Mouse (Mus musculus): ENCODE data around the gene Dctn3. TPM values are rescaled to one million over a fixed set of nuclear protein-coding genes. Genes with fewer than 3 reads are reported as not detected.

Gene Dctn3
- polyA plus RNA-seq, 1 experiment from 2014 or later = 299 TPM

DNA sequence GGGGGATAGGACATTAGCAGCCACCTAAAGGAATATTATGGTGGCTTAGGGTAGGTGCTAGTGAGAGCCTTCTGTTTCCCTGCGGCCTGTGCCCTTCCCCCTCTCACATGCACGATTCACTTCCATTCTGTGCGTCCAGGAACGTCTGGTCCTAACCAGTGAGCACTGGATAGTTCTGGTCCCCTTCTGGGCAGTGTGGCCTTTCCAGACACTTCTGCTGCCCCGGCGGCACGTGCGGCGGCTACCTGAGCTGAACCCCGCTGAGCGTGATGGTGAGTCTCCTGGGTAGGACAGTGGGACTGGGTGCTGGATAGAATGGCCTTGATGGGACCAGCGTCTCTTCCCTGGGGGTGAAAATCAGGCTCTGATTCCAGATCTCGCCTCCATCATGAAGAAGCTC lies 34.4 kb upstream of the Dctn3 start:
- WGBS = 95% methylated on average over 13 of the region's 13 CpGs
- H3K4me3 ChIP-seq = no peak overlapping the region

DNA sequence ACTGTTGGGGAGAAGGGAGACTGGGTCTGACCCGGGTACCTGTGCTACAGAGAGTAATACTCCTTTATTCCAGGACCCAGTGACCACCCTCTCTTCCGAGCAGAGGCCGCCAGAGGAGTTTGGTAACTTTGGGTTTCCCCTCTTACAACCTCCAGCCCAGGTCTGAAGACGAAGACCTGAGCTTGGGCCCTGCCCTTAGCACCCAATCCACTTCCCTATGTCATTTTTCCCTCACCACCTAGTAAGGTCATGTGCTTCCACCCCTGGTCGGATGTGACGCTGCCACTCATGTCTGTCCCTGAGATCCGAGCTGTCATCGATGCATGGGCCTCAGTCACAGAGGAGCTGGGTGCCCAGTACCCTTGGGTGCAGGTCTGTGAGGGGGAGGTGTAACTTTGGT lies 33.5 kb upstream of the Dctn3 start:
- H3K9me3 ChIP-seq = no peaks in the 10 kb centered on the region
- 0 out of 2 replicates have a peak overlapping the region, but pooled peaks have one; percentile 17 for H3K9ac ChIP-seq
- 0 out of 2 replicates have a peak, but pooled peaks cover 2% of the 10 kb centered on the region for H3K36me3 ChIP-seq
- peak overlapping the region; percentile 89 for H3K4me2 ChIP-seq
- WGBS = 82% methylated on average over 8 of the region's 8 CpGs
- H3K27me3 ChIP-seq = no peaks in the 10 kb centered on the region
- no peak overlapping the region; the same call in 1 of the 2 replicates for H3K27ac ChIP-seq (replicated peaks)
- peaks cover 30% of the 10 kb centered on the region for H3K4me1 ChIP-seq (replicated peaks)
- 0 out of 2 replicates have a peak, but pooled peaks have one; percentile 2 for ATAC-seq (ENCODE audit: low FRiP score, low read depth)
- peak overlapping the region; percentile 75 for H3K4me3 ChIP-seq

More for the DNA sequence above, 34.4 kb upstream of the Dctn3 start:
- Histone ChIP-seq H3K27me3 (no peaks in the 10 kb centered on the region), H3K36me3 (0 out of 2 replicates have a peak, but pooled peaks cover 2% of the 10 kb centered on the region), H3K9me3 (no peaks in the 10 kb centered on the region), H3K9ac (no peak overlapping the region), H3K4me2 (no peak overlapping the region), H3K4me1 (replicated peaks) (peaks cover 39% of the 10 kb centered on the region), H3K27ac (replicated peaks) (no peak overlapping the region)
- no peak for ATAC-seq (ENCODE audit: low FRiP score, low read depth)

DNA sequence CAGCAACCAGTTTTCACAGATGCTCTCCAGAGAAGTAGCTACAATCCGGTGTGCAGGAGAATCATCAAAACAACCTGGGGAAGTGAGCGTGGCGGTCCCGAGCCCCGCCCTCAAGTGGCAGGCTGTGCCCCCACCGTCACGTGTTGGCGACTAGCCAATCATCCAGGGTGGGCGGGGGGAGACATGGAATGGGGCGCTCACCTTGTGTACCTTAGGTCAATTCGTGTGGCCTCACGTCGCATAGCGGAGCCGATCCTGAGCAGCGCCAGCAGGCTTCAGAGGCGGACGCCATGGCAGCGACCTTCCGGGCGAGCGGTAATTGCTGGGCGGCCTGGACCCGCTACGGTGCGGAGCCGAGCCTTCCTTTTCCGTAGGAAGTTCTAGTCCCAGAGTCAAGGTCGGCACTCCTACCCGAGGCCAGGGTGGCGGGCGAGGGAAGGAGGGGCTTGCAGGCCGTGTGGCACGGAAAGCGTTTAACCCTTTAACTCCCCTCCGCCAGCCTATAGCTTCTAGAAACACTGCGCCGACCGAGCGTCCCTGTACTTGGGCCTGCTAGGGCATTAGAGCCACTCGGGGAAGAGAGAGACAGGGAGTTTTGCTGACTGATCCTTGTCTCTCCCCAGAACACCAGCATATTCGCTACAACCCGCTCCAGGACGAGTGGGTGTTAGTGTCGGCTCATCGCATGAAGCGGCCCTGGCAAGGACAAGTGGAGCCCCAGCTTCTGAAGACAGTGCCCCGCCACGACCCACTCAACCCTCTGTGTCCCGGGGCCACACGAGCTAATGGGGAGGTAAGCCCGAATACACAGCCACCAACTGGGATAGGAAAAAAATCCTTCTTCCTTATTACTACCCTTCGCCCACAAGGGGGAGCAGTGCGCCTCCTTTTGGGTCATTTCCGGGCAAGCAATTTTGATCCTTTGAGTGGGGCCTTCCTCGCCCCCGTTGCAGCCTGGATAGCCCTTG lies 32.7 kb upstream of the Dctn3 start, which contains the start of gene Sigmar1:
Gene Sigmar1, minus strand, starts transcription at position 820 of the 968 bp plus-strand sequence.
- WGBS = under 1% methylated on average over 57 of the region's 57 CpGs
- ATAC-seq (ENCODE audit: low FRiP score, low read depth) = peak; percentile 81
- Histone ChIP-seq H3K36me3 (0 out of 2 replicates have a peak, but pooled peaks cover 2% of the 10 kb centered on the region), H3K9me3 (no peaks in the 10 kb centered on the region), H3K4me3 (peak within 1 kb of the TSS; percentile 75), H3K27me3 (no peaks in the 10 kb centered on the region), H3K9ac (peak within 1 kb of the TSS; percentile 70), H3K4me2 (peak within 1 kb of the TSS; percentile 89), H3K4me1 (replicated peaks) (peaks cover 22% of the 10 kb centered on the region), H3K27ac (replicated peaks) (peak within 1 kb of the TSS; percentile 88)

GRCm38 (mm10) chr4:41754797-41755337 lies 31.9 kb upstream of the Dctn3 start, which contains the start of gene Galt:
Gene Galt, plus strand, starts transcription at chr4:41755228.
- ATAC-seq (ENCODE audit: low FRiP score, low read depth) = peak; percentile 70
- 0 out of 2 replicates have a peak, but pooled peaks cover 2% of the 10 kb centered on the region for H3K27me3 ChIP-seq
- no peaks in the 10 kb centered on the region for H3K9me3 ChIP-seq
- H3K36me3 ChIP-seq = 0 out of 2 replicates have a peak, but pooled peaks cover 2% of the 10 kb centered on the region
- H3K27ac ChIP-seq (replicated peaks) = peak within 1 kb of the TSS; percentile 88
- peaks cover 14% of the 10 kb centered on the region for H3K4me1 ChIP-seq (replicated peaks)
- H3K4me2 ChIP-seq = peak within 1 kb of the TSS; percentile 89
- H3K4me3 ChIP-seq = peak within 1 kb of the TSS; percentile 75
- H3K9ac ChIP-seq = peak within 1 kb of the TSS; percentile 70
- 12% methylated on average over 14 of the region's 14 CpGs for WGBS

DNA sequence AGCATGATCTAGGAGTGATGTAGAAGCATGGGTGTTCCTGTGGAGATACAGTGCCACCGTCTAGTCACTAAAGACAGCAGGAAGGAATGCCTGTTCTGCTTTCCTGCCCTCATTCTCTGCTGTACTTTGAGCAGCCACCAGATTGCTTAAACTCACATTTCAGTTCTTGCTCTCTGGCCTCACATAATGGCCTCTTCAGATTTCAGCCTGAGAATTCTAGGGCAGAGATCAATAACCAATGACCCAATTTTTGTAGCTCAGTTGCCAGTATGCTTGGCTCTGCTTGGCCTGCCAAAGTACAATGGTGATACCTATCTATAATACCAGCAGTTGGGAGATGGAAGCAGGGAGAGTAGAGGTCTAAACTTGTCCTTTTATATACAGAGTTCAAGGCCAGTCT lies 22.1 kb upstream of the Dctn3 start:
- Histone ChIP-seq H3K27ac (replicated peaks) (no peak overlapping the region), H3K27me3 (0 out of 2 replicates have a peak, but pooled peaks cover 4% of the 10 kb centered on the region), H3K9ac (no peak overlapping the region), H3K4me1 (replicated peaks) (peaks cover 12% of the 10 kb centered on the region), H3K4me2 (no peak overlapping the region), H3K4me3 (no peak overlapping the region), H3K9me3 (peaks cover 11% of the 10 kb centered on the region; the same call in 1 of the 2 replicates), H3K36me3 (no peaks in the 10 kb centered on the region; the same call in 1 of the 2 replicates)
- ATAC-seq (ENCODE audit: low FRiP score, low read depth) = no peak
- 81% methylated on average over 1 of the region's 1 CpGs for WGBS

DNA sequence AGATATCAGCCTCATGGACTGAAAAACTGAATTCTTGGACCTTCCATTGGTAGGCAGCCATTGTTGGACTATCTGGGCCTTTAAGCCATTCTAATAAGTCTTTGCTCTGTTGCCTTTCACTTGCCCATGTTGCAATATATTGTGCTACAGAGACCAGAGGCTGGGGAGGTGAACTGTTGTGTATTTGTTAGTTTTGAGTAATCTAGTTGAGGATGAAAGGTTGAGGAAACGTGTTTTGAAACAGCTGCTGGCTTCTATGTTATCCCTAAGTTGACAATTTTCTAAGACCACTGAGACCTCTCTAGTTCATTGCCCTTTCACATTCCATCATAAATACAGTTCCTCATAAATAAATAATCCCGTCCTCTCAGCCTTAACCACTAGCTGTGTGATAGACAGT lies 21.2 kb upstream of the Dctn3 start:
- peaks cover 21% of the 10 kb centered on the region for H3K4me1 ChIP-seq (replicated peaks)
- H3K27me3 ChIP-seq = 0 out of 2 replicates have a peak, but pooled peaks cover 3% of the 10 kb centered on the region
- H3K27ac ChIP-seq (replicated peaks) = no peak overlapping the region
- H3K4me2 ChIP-seq = no peak overlapping the region
- no peak overlapping the region for H3K4me3 ChIP-seq
- peaks cover 11% of the 10 kb centered on the region; the same call in 1 of the 2 replicates for H3K9me3 ChIP-seq
- ATAC-seq (ENCODE audit: low FRiP score, low read depth) = no peak
- peaks cover under 1% of the 10 kb centered on the region for H3K36me3 ChIP-seq
- WGBS = 75% methylated on average over 2 of the region's 2 CpGs
- H3K9ac ChIP-seq = no peak overlapping the region

DNA sequence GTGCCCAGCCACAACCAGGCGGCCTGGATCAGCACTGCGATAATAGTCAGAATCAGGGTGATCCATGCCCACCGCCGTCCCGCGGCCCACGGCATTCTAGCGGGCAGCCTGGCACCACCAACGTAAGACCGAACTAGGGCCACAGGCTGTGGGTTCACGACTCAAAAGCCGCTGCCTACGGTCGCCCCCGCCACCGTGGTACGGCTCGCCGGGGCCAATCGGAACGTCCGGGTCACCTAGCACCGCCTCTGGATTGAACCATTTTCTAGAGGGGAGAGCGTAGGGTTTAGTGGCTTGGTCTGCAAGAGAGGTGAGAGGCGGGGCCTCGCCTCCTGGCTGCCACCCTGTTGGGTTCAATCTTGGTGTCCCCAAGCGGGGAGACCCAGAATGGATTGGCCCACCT lies 18.2 kb upstream of the Dctn3 start:
- Histone ChIP-seq H3K9ac (peak overlapping the region; percentile 86), H3K4me2 (peak overlapping the region; percentile 87), H3K36me3 (peaks cover 9% of the 10 kb centered on the region), H3K4me3 (peak overlapping the region; percentile 87), H3K4me1 (replicated peaks) (peaks cover 23% of the 10 kb centered on the region), H3K9me3 (no peaks in the 10 kb centered on the region), H3K27ac (replicated peaks) (peak overlapping the region; percentile 90), H3K27me3 (no peaks in the 10 kb centered on the region)
- peak; percentile 96 for ATAC-seq (ENCODE audit: low FRiP score, low read depth)
- under 1% methylated on average over 27 of the region's 27 CpGs for WGBS

- H3K36me3 ChIP-seq = peaks cover 9% of the 10 kb centered on the region
- peak overlapping the region; percentile 87 for H3K4me2 ChIP-seq
- H3K4me3 ChIP-seq = peak overlapping the region; percentile 87
- peak overlapping the region; percentile 86 for H3K9ac ChIP-seq
- WGBS = under 1% methylated on average over 48 of the region's 48 CpGs
- no peaks in the 10 kb centered on the region for H3K9me3 ChIP-seq
- ATAC-seq (ENCODE audit: low FRiP score, low read depth) = peak; percentile 89
- H3K27ac ChIP-seq (replicated peaks) = peak overlapping the region; percentile 90
- peaks cover 23% of the 10 kb centered on the region for H3K4me1 ChIP-seq (replicated peaks)
- no peaks in the 10 kb centered on the region for H3K27me3 ChIP-seq
These were observed 17.6 kb upstream of the Dctn3 start for GRCm38 (mm10) chr4:41740380-41741157.

DNA sequence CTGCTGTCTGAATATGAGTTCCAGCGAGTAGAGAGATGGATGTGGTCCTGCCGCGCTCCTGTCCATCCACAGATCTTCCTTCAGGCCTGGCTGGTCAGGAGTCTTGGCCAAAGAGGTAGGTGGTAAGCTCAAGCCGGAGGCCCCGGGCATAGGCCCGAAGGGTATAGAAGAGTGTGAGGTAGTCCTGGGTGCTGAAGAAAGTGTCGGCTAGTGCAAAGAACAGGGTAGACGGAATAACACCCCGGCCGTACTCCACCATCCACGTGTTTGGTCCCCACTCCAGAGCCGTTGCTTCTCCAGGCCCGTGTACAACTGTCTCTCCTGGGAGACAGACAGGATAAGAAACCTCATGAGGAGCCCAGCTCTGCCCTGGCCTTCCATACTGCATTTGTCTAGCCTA lies 16.3 kb upstream of the Dctn3 start:
- Histone ChIP-seq H3K4me3 (no peak overlapping the region), H3K4me1 (replicated peaks) (peaks cover 23% of the 10 kb centered on the region), H3K9me3 (no peaks in the 10 kb centered on the region), H3K9ac (no peak overlapping the region), H3K36me3 (peaks cover 9% of the 10 kb centered on the region), H3K27ac (replicated peaks) (no peak overlapping the region), H3K4me2 (peak overlapping the region; percentile 87; the same call in 1 of the 2 replicates), H3K27me3 (no peaks in the 10 kb centered on the region)
- ATAC-seq (ENCODE audit: low FRiP score, low read depth) = no peak
- WGBS = 94% methylated on average over 13 of the region's 13 CpGs

DNA sequence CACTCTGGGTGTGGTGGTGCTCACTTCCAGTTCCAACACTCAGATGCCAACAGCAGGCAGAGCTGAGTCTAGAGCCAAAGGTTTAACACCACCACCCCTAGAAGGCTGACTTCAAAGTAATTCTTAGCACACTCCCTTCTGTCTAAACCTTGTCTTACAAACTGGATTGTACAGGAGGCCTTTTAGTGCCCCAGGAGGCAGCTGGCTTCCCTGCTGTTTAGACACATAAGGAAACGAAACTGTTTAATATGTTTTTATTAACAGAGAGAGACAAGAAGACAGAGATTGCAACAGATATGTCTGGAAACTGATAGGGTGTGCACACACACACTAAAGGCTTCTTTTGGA lies 15.3 kb upstream of the Dctn3 start:
- ATAC-seq (ENCODE audit: low FRiP score, low read depth) = no peak
- Histone ChIP-seq H3K27me3 (peaks cover 8% of the 10 kb centered on the region), H3K27ac (replicated peaks) (no peak overlapping the region), H3K36me3 (peaks cover 9% of the 10 kb centered on the region), H3K9me3 (no peaks in the 10 kb centered on the region), H3K4me1 (replicated peaks) (peaks cover 23% of the 10 kb centered on the region), H3K4me2 (no peak overlapping the region), H3K4me3 (no peak overlapping the region), H3K9ac (no peak overlapping the region)
- 67% methylated on average over 1 of the region's 1 CpGs for WGBS

DNA sequence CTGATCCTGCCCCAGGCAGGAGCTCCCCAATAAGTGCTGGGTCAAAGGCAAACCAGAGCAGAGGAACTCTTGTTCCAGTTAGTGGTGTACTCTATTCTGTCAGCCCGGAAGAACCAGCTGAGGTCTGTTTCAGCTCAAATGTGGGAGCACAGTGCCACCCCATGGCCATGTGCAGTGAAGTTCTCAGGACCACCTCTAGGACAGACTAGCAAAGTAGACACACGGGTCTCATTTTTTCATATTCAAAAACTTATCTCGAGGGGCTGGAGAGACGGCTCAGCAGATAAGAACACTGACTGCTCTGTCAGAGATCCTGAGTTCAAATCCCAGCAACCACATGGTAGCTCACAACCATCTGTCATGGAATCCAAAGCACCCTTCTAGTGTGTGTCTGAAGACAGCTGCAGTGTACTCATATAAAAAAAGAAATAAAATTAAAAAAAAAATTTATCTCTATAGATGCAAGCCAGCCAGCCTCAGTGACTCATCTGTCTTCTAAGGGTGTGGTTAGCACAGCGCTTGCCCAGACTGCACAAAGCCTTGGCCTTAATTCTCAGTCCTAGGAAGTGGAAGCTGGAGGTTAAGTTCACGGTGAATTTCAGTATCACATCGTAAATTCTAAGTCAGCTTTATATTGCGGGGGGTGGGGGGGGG lies 14.8 kb upstream of the Dctn3 start:
- no peak overlapping the region for H3K4me3 ChIP-seq
- H3K27me3 ChIP-seq = peaks cover 13% of the 10 kb centered on the region
- H3K4me1 ChIP-seq (replicated peaks) = peaks cover 23% of the 10 kb centered on the region
- no peak overlapping the region for H3K27ac ChIP-seq (replicated peaks)
- H3K9me3 ChIP-seq = no peaks in the 10 kb centered on the region
- WGBS = 47% methylated on average over 8 of the region's 8 CpGs
- no peak overlapping the region for H3K9ac ChIP-seq
- no peak overlapping the region for H3K4me2 ChIP-seq
- peaks cover 9% of the 10 kb centered on the region for H3K36me3 ChIP-seq
- 0 out of 2 replicates have a peak, but pooled peaks have one; percentile 31 for ATAC-seq (ENCODE audit: low FRiP score, low read depth)

Measured in hindbrain, embryonic 15.5 days (tissue).